Mouse (Mus musculus): ENCODE results near the gene Arhgef17. TPM values are rescaled to one million over a fixed set of nuclear protein-coding genes. Genes with fewer than 3 reads are reported as not detected.

The Arhgef17 gene
- 0.73 and 2.0 TPM in 2 replicates for polyA plus RNA-seq (2012; ENCODE audit: low replicate concordance)

DNA sequence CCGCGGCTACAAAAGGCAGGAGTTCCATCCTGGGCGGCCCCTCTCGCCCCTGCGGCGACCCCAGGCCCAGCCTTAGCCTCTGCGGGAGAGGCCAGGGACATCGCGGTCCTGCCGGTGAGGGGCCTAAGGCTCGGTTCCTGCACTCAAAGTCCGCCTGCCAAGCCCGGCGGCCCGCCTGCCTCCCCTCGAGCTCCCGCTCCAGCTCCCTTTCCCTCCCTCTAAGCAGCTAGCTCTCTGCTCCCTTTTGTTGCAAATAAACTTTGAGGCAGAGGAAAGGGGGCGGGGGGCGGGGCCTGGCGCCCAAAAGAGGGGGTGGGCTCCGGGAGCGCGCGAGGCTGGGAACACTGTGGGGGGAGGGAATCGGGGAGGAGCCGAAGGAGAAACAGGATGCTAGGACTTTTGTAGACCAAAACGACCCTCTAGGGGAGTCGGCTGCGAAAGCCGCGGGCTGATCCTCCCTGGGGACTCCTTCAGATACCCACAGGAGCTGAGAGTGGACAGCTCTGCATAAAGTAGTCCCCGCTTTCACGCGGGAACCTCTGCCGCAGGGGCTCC, at the start of gene Arhgef17:
Gene Arhgef17, minus strand, starts transcription at position 182 of the 555 bp plus-strand sequence.

DNA sequence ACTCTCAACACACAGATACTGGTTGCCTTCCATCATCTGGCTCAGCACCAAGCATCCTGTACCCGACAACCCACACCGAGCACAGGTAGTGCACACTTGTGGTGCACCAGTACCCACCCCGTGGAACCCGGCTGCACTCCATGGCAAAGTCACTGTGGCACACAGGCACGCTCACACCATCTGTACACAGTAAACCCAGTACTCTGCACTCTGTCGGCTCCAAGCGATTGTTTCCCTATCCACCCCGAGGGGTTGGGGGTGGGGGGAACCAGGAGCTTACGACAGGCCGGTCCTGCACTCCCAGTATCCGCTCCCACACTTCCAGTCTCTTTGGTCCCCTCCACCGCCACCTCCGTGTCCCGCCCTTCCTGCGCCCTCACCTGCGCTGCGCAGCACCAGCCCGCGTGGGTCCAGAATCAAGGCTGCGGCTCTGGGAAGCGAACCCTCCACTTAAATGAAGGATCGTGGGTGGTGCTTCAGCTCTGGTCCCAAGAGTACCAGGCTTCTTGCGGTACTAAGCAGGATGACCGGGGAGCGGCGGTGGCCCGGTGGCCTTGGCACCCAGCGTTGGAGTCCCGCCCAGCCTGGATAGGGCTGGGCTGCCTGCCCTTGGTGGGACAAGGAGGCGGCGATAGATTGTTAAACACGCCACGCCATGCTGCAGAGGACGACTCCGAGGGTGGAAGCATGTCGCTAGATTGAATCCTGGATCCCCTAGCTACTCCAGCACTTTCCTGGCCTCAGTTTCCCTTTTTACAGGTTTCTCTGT, 42.4 kb upstream of the Arhgef17 start, which contains the start of gene P2ry6:
Gene P2ry6, minus strand, starts transcription at position 515 of the 769 bp plus-strand sequence.

DNA sequence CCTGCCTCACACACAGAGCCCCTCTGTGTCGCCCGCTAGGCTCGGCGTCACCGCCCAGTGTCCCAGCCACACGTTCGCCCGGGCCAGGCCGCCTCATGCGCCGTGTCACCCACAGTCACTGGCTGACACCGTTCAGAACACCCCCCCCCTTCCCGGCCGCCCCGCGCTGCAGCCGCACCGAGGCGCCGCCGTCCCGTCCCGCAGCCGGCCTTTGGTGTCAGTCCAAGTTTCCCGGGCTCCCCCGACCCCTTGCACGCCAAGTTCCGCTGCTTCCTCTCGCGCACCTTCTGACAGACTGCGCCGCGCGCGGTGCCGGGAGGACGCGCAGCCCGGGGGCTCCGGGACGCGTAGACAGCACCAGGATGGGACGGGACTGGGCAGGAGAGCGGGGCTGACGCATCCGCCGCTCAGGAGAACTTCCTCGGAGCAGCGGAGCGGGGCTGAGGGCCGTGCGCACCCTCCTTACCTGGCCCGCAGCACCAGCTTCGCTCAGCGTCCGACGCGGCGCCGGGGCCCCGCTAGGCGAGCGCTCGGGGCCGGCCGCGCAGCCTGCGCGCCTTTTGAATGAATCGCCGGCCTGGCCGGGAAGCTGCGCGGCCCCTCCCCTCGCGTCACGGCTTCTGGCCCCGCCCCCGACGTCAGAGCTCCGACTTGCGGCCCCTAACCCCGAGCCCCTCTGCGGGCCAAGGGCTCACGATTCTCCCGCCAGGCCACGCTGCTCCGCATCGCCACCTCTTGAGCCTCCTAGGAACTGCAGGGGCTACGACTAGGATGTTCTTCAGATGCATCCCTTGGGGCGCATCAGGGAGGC, 68.9 kb downstream of the Arhgef17 start, which contains the start of gene Relt:
Gene Relt, minus strand, starts transcription at position 619 of the 811 bp plus-strand sequence.

Other genes with a start within 250 kb of the Arhgef17 start
- gene Fam168a, start 225.5 kb downstream of the Arhgef17 start, polyA plus RNA-seq (2012; ENCODE audit: low replicate concordance): 22.7 and 58.3 TPM in 2 replicates
- 46.2 and 86.4 TPM in 2 replicates for gene Relt, start 68.7 kb downstream of the Arhgef17 start, polyA plus RNA-seq (2012; ENCODE audit: low replicate concordance)
- 4.0 and 6.0 TPM in 2 replicates for gene P2ry6, start 42.5 kb upstream of the Arhgef17 start, polyA plus RNA-seq (2012; ENCODE audit: low replicate concordance)
- gene P2ry2, start 80.8 kb upstream of the Arhgef17 start, polyA plus RNA-seq (2012; ENCODE audit: low replicate concordance): 0.57 and 0.89 TPM in 2 replicates
- 10.4 and 38.2 TPM in 2 replicates for gene Fchsd2, start 160.8 kb upstream of the Arhgef17 start, polyA plus RNA-seq (2012; ENCODE audit: low replicate concordance)